Mouse (Mus musculus): ENCODE data around the gene Fbxl17. TPM values are rescaled to one million over a fixed set of nuclear protein-coding genes. Genes with fewer than 3 reads are reported as not detected.

Gene Fbxl17
- total RNA-seq, 2 experiments from 2014 or later = 53.8 to 55.6 TPM

GRCm38 (mm10) chr17:63279144-63279543 is 220.7 kb downstream of the Fbxl17 start:
- DNase-seq = no peak

- no peak for DNase-seq
Measured at GRCm38 (mm10) chr17:63273353-63273752, 226.5 kb downstream of the Fbxl17 start.

- no peak for DNase-seq
Measured at GRCm38 (mm10) chr17:63272914-63273313, 226.9 kb downstream of the Fbxl17 start.

- DNase-seq = no peak
Measured at GRCm38 (mm10) chr17:63271000-63271399, 228.8 kb downstream of the Fbxl17 start.

GRCm38 (mm10) chr17:63270513-63270912 is 229.3 kb downstream of the Fbxl17 start:
- DNase-seq = no peak

- no peak for DNase-seq
Measured at GRCm38 (mm10) chr17:63262674-63263073, 237.1 kb downstream of the Fbxl17 start.

- DNase-seq = no peak
Measured at GRCm38 (mm10) chr17:63261508-63262141, 238.2 kb downstream of the Fbxl17 start.

- DNase-seq = no peak
Measured at GRCm38 (mm10) chr17:63259091-63259490, 240.7 kb downstream of the Fbxl17 start.

GRCm38 (mm10) chr17:63246144-63246619 is 253.6 kb downstream of the Fbxl17 start:
- DNase-seq = no peak

GRCm38 (mm10) chr17:63245472-63245871 is 254.3 kb downstream of the Fbxl17 start:
- no peak for DNase-seq

- DNase-seq = no peak
Measured at GRCm38 (mm10) chr17:63242761-63243160, 257.1 kb downstream of the Fbxl17 start.

- no peak for DNase-seq
Measured at GRCm38 (mm10) chr17:63240731-63241106, 259.1 kb downstream of the Fbxl17 start.

- no peak for DNase-seq
Measured at GRCm38 (mm10) chr17:63240021-63240730, 259.6 kb downstream of the Fbxl17 start.

GRCm38 (mm10) chr17:63236846-63237245 is 263.0 kb downstream of the Fbxl17 start:
- no peak for DNase-seq

GRCm38 (mm10) chr17:63236221-63236620 is 263.6 kb downstream of the Fbxl17 start:
- no peak for DNase-seq

- DNase-seq = no peak
Measured at GRCm38 (mm10) chr17:63235821-63236220, 264.0 kb downstream of the Fbxl17 start.

- no peak for DNase-seq
Measured at GRCm38 (mm10) chr17:63229111-63229510, 270.7 kb downstream of the Fbxl17 start.

GRCm38 (mm10) chr17:63226380-63226779 is 273.4 kb downstream of the Fbxl17 start:
- no peak for DNase-seq

- no peak for DNase-seq
Measured at GRCm38 (mm10) chr17:63225959-63226358, 273.9 kb downstream of the Fbxl17 start.

GRCm38 (mm10) chr17:63223675-63224074 is 276.1 kb downstream of the Fbxl17 start:
- no peak for DNase-seq

- no peak for DNase-seq
Measured at GRCm38 (mm10) chr17:63221632-63222031, 278.2 kb downstream of the Fbxl17 start.

GRCm38 (mm10) chr17:63220821-63221220 is 279.0 kb downstream of the Fbxl17 start:
- no peak for DNase-seq

GRCm38 (mm10) chr17:63217016-63217415 is 282.8 kb downstream of the Fbxl17 start:
- no peak for DNase-seq

GRCm38 (mm10) chr17:63212018-63212417 is 287.8 kb downstream of the Fbxl17 start:
- DNase-seq = no peak
